Mouse (Mus musculus): ENCODE results near the gene Anp32e. TPM values are rescaled to one million over a fixed set of nuclear protein-coding genes. Genes with fewer than 3 reads are reported as not detected.

The Anp32e gene
- total RNA-seq, 2 experiments from 2014 or later = 73.8 to 73.9 TPM

DNA sequence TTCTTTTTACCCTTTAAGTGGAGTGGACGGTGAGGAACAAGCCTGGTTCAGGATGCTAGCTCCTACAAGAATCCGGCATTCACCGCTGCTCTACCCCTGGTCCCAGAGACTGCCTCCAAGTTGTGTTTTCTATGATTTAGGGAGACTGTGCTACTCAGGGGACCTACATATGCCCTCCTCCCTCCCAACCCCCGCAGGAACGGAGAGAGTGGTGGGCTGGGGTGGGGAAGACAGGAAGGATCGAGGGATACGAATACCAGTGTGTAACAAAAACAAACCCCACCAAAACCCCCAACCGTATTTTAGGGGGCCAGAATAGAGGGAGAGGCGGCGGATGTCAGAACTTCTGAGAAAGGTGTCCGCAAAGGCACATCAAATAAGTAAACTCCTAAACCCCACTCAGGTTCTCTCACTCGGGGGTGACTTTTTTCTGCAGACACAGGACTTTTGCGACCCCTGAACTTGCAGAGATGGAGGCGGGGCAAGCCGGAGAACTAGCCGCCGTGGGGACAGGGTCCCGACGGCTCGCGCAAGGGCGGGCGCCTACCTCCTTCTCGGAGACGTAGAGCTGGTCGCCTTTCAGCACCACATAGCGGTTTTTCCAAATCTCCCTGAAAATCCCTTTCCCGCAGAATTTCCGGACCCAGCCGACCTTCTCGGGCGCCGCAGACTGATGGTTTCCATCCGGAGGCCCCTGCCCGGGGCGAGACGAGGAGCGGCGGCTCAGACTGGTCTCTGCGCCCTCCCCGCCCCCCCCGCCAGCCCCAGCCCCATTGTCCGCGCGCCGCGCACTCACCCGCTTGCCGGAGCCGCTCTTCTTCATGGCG lies 66.1 kb downstream of the Anp32e start:
- DNase-seq (ENCODE audit: extremely low spot score in 1 of 2, low spot score in 1 of 2) = no peak

DNA sequence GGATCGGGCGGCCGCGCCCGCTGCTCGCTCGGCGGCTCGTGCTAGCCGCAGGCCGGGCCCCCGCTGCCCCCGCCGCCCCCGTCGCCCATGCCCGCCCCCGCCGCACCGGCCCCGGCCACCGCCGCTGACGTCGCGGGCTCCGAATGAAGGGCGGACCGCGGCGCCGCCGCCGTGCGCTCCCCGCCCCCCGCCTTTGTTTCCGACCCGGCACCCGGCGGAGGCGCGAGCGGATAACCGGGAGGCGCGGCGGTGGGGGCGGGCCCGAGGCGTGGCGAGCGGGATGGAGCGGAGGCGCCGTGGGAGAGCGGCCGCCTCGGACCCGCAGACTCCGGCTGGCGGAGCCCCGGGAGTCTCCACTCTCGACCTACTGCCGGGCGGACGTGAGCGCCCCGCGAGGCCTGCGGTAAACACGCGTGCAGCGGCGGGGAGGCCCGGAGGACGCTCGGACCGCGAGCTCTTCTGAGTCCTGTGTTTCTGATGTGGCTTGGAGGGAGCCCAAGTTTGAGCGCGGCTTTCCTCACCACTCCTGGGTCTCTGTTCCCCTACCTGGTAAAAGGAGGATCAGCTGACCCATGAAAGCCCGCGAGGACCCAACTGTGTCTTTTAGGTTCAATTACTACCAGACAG lies 66.9 kb downstream of the Anp32e start, which contains the start of gene Plekho1:
Plekho1 (minus strand) TSS at position 200 of the 627 bp plus-strand sequence.
- peak in 1 of 2 experiments; percentile 60 for DNase-seq (ENCODE audit: extremely low spot score in 1 of 2, low spot score in 1 of 2)

DNA sequence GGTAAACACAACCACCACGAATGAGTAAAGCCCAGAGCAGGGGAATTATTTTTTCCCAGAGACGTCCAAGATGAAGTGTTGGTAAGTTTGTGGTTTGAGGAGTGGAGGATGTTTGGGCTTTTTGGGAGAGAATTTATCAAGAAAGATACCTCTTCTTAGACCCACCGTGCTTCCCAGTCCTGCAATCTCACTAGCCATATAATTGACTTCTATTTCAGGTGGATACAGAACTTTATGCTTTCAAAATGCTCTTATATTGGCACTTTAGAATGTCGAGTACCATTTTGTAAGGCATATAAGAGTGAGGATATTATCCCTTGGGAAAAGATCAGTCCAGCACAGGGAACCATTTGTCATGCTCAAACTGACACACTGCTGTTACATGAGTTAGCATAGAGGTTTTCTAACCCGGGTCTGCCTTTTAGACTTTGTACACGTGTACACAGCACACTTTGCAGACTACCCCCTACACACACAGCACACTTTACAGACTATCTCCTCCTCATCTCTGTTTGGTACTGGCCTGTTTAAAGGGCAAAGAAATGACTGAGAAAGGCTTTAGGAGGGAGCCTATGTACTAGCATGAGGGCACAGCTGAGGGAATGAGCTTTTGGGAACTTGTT lies 67.5 kb downstream of the Anp32e start:
- DNase-seq (ENCODE audit: extremely low spot score in 1 of 2, low spot score in 1 of 2) = no peak

Other genes starting within 250 kb of the Anp32e start
- gene Adamtsl4, start 241.3 kb upstream of the Anp32e start, total RNA-seq (2021) = 1 to 10 TPM; 3.7 to 4.0 TPM
- 1 to 10 TPM; 7.8 to 10.0 TPM for gene Ecm1, start 189.7 kb upstream of the Anp32e start, total RNA-seq (2021)
- 10 to 100 TPM; 37.8 to 44.3 TPM for gene Tars2, start 169.0 kb upstream of the Anp32e start, total RNA-seq (2021)
- gene Rprd2, start 110.4 kb upstream of the Anp32e start, total RNA-seq (2021) = 10 to 100 TPM; 62.3 to 69.6 TPM
- 10 to 100 TPM; 29.2 to 33.7 TPM for gene Prpf3, start 73.4 kb upstream of the Anp32e start, total RNA-seq (2021)
- 100 to 1,000 TPM; 151 to 172 TPM for gene Mrps21, start 57.7 kb upstream of the Anp32e start, total RNA-seq (2021)
- 10 to 100 TPM in 1 of 2 experiments, 1 to 10 TPM in 1; 9.4 to 11.5 TPM for gene Ciart, start 47.0 kb upstream of the Anp32e start, total RNA-seq (2021)
- gene BC028528, start 37.2 kb upstream of the Anp32e start, total RNA-seq (2021) = 1 to 10 TPM; 4.2 to 6.5 TPM
- 10 to 100 TPM; 71.6 to 76.2 TPM for gene Aph1a, start 35.3 kb upstream of the Anp32e start, total RNA-seq (2021)
- gene Car14, start 24.6 kb upstream of the Anp32e start, total RNA-seq (2021) = 10 to 100 TPM; 12.7 to 13.4 TPM
- gene Plekho1, start 66.8 kb downstream of the Anp32e start, total RNA-seq (2021) = 10 to 100 TPM; 37.0 to 41.3 TPM
- gene Vps45, start 129.2 kb downstream of the Anp32e start, total RNA-seq (2021) = 10 to 100 TPM; 42.2 to 45.0 TPM
- 10 to 100 TPM; 31.9 to 33.6 TPM for gene Otud7b, start 175.3 kb downstream of the Anp32e start, total RNA-seq (2021)
- gene Mtmr11, start 232.8 kb downstream of the Anp32e start, total RNA-seq (2021) = 1 to 10 TPM; 3.8 to 4.4 TPM
- 10 to 100 TPM; 45.8 to 49.4 TPM for gene Sf3b4, start 243.1 kb downstream of the Anp32e start, total RNA-seq (2021)

Data from layer of hippocampus, postnatal 25 days (tissue).